Mouse (Mus musculus) ES-E14 (cell line): ENCODE measurements around the gene Commd1.

ENCODE experiments used
- CHD2 ChIP-seq: IDR thresholded peaks from 2 replicates; pipeline ENCODE4 v1.6.1; 2014; ENCODE audit warnings: mild to moderate bottlenecking, low read depth, low read length, inconsistent platforms
- MAFK ChIP-seq: IDR thresholded peaks from 2 replicates; pipeline ENCODE4 v1.6.1; 2014; ENCODE audit warnings: mild to moderate bottlenecking, low read depth, low read length, inconsistent platforms; ENCODE audit not compliant: insufficient read depth
- ZC3H11A ChIP-seq: IDR thresholded peaks from 2 replicates; pipeline ENCODE4 v1.6.1; 2012; ENCODE audit warnings: low read depth, mild to moderate bottlenecking, inconsistent platforms, low read length, borderline replicate concordance
- ZNF384 ChIP-seq: IDR thresholded peaks from 2 replicates; pipeline ENCODE4 v1.6.1; 2012; ENCODE audit warnings: low read depth, low read length, inconsistent platforms

- TF ChIP-seq ZNF384 (no peak), ZC3H11A (no peak), CHD2 (no peak), MAFK (no peak)
Measured at GRCm38 (mm10) chr11:22930129-22930528, 52.1 kb downstream of the Commd1 start.
